Mouse (Mus musculus) CH12.LX (cell line): ENCODE measurements around the gene Macc1. TPM values are rescaled to one million over a fixed set of nuclear protein-coding genes. Genes with fewer than 3 reads are reported as not detected.

Source experiments
- DNase-seq: peaks from one replicate; pipeline ENCODE4 v3.0.0-alpha.2; 2013; ENCODE audit errors: extremely low read depth
- H3K27ac ChIP-seq: 2 replicates; pipeline ENCODE4 v1.5.1; 2012; ENCODE audit warnings: low read depth, mild to moderate bottlenecking, control low read depth, moderate library complexity; ENCODE audit not compliant: insufficient read depth
- H3K27me3 ChIP-seq: replicated peaks from 2 replicates; pipeline ENCODE3; 2012; ENCODE audit warnings: inconsistent platforms
- H3K36me3 ChIP-seq, 2 experiments: replicated peaks in 1 of 2; 2 replicates each; pipeline versions ENCODE3 to v1.6.1; 2012; ENCODE audit warnings: inconsistent platforms in 1 of 2, low read length in 1 of 2, mild to moderate bottlenecking in 1 of 2, mixed read lengths in 1 of 2, moderate library complexity in 1 of 2; ENCODE audit not compliant: control insufficient read depth in 1 of 2, insufficient read depth in 1 of 2
- H3K4me1 ChIP-seq, 2 experiments: 2 replicates each; pipeline ENCODE4 v1.6.1; 2012; ENCODE audit warnings: inconsistent platforms in 1 of 2, moderate library complexity in 1 of 2; ENCODE audit not compliant: insufficient read depth in 2 of 2, control insufficient read depth in 1 of 2
- H3K4me2 ChIP-seq: 2 replicates; pipeline ENCODE4 v1.6.1; 2012; ENCODE audit warnings: low read depth, mild to moderate bottlenecking, control low read depth; ENCODE audit not compliant: poor library complexity, insufficient read depth, severe bottlenecking
- H3K4me3 ChIP-seq, 3 experiments: fragments of 150-350 bp in 1 of 3; sonication (generic) in 1 of 3; replicated peaks in 1 of 3; 2 replicates each; pipeline versions ENCODE3 to v1.5.1; 2011 to 2012; ENCODE audit warnings: low read depth in 2 of 3, low read length in 2 of 3, mild to moderate bottlenecking in 2 of 3, moderate library complexity in 2 of 3, control low read depth in 1 of 3, improper control_type of control experiment in 1 of 3, inconsistent platforms in 1 of 3, mixed read lengths in 1 of 3; ENCODE audit not compliant: poor library complexity in 1 of 3
- H3K79me2 ChIP-seq: replicated peaks from 2 replicates; pipeline ENCODE4 v1.6.1; 2012; ENCODE audit warnings: mild to moderate bottlenecking, moderate library complexity; ENCODE audit not compliant: control insufficient read depth, poor library complexity, insufficient read depth, severe bottlenecking; ENCODE audit errors: extremely low read depth
- H3K9ac ChIP-seq: 2 replicates; pipeline ENCODE4 v1.6.1; 2012; ENCODE audit warnings: low read depth, mild to moderate bottlenecking, control low read depth, moderate library complexity; ENCODE audit not compliant: insufficient read depth
- H3K9me3 ChIP-seq: replicated peaks from 2 replicates; pipeline ENCODE3; 2012; ENCODE audit warnings: low read length, inconsistent platforms, mixed read lengths
- CHD1 ChIP-seq: IDR thresholded peaks from 2 replicates; pipeline ENCODE4 v1.6.1; 2012; ENCODE audit warnings: low read depth, low read length, improper control_type of control experiment, inconsistent platforms
- CHD2 ChIP-seq: IDR thresholded peaks from 2 replicates; pipeline ENCODE4 v1.6.1; 2011; ENCODE audit warnings: low read length, improper control_type of control experiment
- CTCF ChIP-seq, 2 experiments: IDR thresholded peaks in 1 of 2; conservative IDR thresholded peaks in 1 of 2; 2 replicates each; pipeline ENCODE4 v1.5.1; 2011 to 2012; ENCODE audit warnings: low read depth in 2 of 2, low read length in 2 of 2, improper control_type of control experiment in 1 of 2, inconsistent platforms in 1 of 2, mild to moderate bottlenecking in 1 of 2, moderate library complexity in 1 of 2
- E2F4 ChIP-seq: IDR thresholded peaks from 2 replicates; pipeline ENCODE4 v1.6.1; 2011; ENCODE audit warnings: low read depth, low read length, improper control_type of control experiment; ENCODE audit not compliant: insufficient replicate concordance
- ETS1 ChIP-seq: conservative IDR thresholded peaks from 2 replicates; pipeline ENCODE4 v1.6.1; 2012; ENCODE audit warnings: low read depth, mild to moderate bottlenecking, inconsistent platforms, low read length, improper control_type of control experiment, moderate library complexity
- GABPA ChIP-seq: IDR thresholded peaks from 2 replicates; pipeline ENCODE4 v1.6.1; 2012; ENCODE audit warnings: low read depth, low read length, improper control_type of control experiment, inconsistent platforms; ENCODE audit not compliant: insufficient replicate concordance
- HCFC1 ChIP-seq: IDR thresholded peaks from 2 replicates; pipeline ENCODE4 v1.6.1; 2012; ENCODE audit warnings: low read depth, mild to moderate bottlenecking, inconsistent platforms, low read length, improper control_type of control experiment
- IRF4 ChIP-seq: IDR thresholded peaks from 2 replicates; pipeline ENCODE4 v1.6.1; 2014; ENCODE audit warnings: low read depth, mild to moderate bottlenecking, inconsistent platforms, low read length, improper control_type of control experiment
- JUN ChIP-seq: IDR thresholded peaks from 2 replicates; pipeline ENCODE4 v1.6.1; 2011; ENCODE audit warnings: low read depth, mild to moderate bottlenecking, low read length, improper control_type of control experiment, moderate library complexity; ENCODE audit not compliant: insufficient read depth
- KAT2A ChIP-seq: IDR thresholded peaks from 2 replicates; pipeline ENCODE4 v1.6.1; 2012; ENCODE audit warnings: low read length, improper control_type of control experiment, inconsistent platforms; ENCODE audit not compliant: insufficient replicate concordance
- MAX ChIP-seq: IDR thresholded peaks from 2 replicates; pipeline ENCODE4 v1.6.1; 2011; ENCODE audit warnings: low read length, improper control_type of control experiment
- NELFE ChIP-seq: IDR thresholded peaks from 2 replicates; pipeline ENCODE4 v1.6.1; 2011; ENCODE audit warnings: low read depth, low read length, improper control_type of control experiment
- RAD21 ChIP-seq: IDR thresholded peaks from 2 replicates; pipeline ENCODE4 v1.6.1; 2011; ENCODE audit warnings: low read depth, mild to moderate bottlenecking, low read length, improper control_type of control experiment, moderate library complexity
- RCOR1 ChIP-seq: conservative IDR thresholded peaks from 2 replicates; pipeline ENCODE4 v1.6.1; 2012; ENCODE audit warnings: low read depth, mild to moderate bottlenecking, inconsistent platforms, low read length, improper control_type of control experiment
- SMC3 ChIP-seq: IDR thresholded peaks from 2 replicates; pipeline ENCODE4 v1.6.1; 2011; ENCODE audit warnings: low read depth, low read length, improper control_type of control experiment
- TBP ChIP-seq: conservative IDR thresholded peaks from 2 replicates; pipeline ENCODE4 v1.6.1; 2011; ENCODE audit warnings: low read depth, low read length, improper control_type of control experiment
- UBTF ChIP-seq: IDR thresholded peaks from 2 replicates; pipeline ENCODE4 v1.6.1; 2012; ENCODE audit warnings: low read depth, mild to moderate bottlenecking, inconsistent platforms, low read length, improper control_type of control experiment, moderate library complexity
- USF2 ChIP-seq: conservative IDR thresholded peaks from 2 replicates; pipeline ENCODE4 v1.6.1; 2011; ENCODE audit warnings: low read depth, low read length, improper control_type of control experiment
- ZNF384 ChIP-seq: IDR thresholded peaks from 2 replicates; pipeline ENCODE4 v1.6.1; 2012; ENCODE audit warnings: low read depth, low read length, improper control_type of control experiment, inconsistent platforms
- dilution Hi-C: fragments of 300-500 bp; cut with MboI; formaldehyde crosslinking; loops from 2 replicates; pipeline ENCODE4 v1.14.3; 2020; ENCODE audit warnings: low sequenced_read_pairs; ENCODE audit not compliant: extremely low pct_unique_long_range_greater_than_20kb, extremely low pct_ligation_motif_present
- in situ Hi-C: fragments of 300-500 bp; cut with MboI; formaldehyde crosslinking; loops from 3 replicates; pipeline ENCODE4 v1.14.3; 2019; ENCODE audit warnings: low sequenced_read_pairs, low pct_ligation_motif_present, low pct_unique_long_range_greater_than_20kb, mixed read lengths
- polyA plus RNA-seq: library from polyadenylated mRNA; unstranded; fragments of >175 nt; gene quantifications from 2 replicates; pipeline ENCODE4 v1.2.1, GENCODE M21; 2012; ENCODE audit warnings: low read depth; ENCODE audit not compliant: insufficient read length
- total RNA-seq, 2 experiments: library from RNA; depleted of rRNA; stranded (reverse); fragments of 300-350 nt in 1 of 2; fragments of >200 nt in 1 of 2; gene quantifications; 2 replicates each; pipeline ENCODE4 v1.2.3; 2012 to 2014

Gene Macc1
- total and polyA plus RNA-seq, 3 experiments, result 0.04 to 0.19 (median 0.13) TPM

- H3K79me2 ChIP-seq, result no peaks in the 10 kb centered on the region
- no peak overlapping the region for H3K27ac ChIP-seq
- in situ Hi-C loops, result no loop called here
- H3K36me3 ChIP-seq, result no peaks in the 10 kb centered on the region
- no peak overlapping the region for H3K4me2 ChIP-seq
- dilution Hi-C loops, result no loop called here
- H3K4me1 ChIP-seq, result no peaks in the 10 kb centered on the region
- H3K27me3 ChIP-seq, result no peaks in the 10 kb centered on the region
- DNase-seq, result no peak
- no peak overlapping the region for H3K4me3 ChIP-seq
- TF ChIP-seq SMC3 (no peak), MAX (no peak)
- H3K9me3 ChIP-seq, result no peaks in the 10 kb centered on the region
- H3K9ac ChIP-seq, result no peak overlapping the region
Observed at GRCm38 (mm10) chr12:119318799-119319198, 4.7 kb downstream of the Macc1 start.

GRCm38 (mm10) chr12:119325400-119325799 lies 11.3 kb downstream of the Macc1 start:
- H3K4me1 ChIP-seq, result no peaks in the 10 kb centered on the region
- no peak overlapping the region for H3K4me3 ChIP-seq
- H3K27me3 ChIP-seq, result no peaks in the 10 kb centered on the region
- H3K9ac ChIP-seq, result no peak overlapping the region
- TF ChIP-seq NELFE, result no peak
- no peak for TF ChIP-seq CHD2
- peak; percentile 40; the same call in 1 of the 2 replicates for TF ChIP-seq SMC3
- TF ChIP-seq ZNF384, result peak; percentile 69
- TF ChIP-seq RAD21, result peak; percentile 59
- peak in 1 of 2 experiments; percentile 59; a peak in 2 of 4 replicates for TF ChIP-seq CTCF (conservative IDR thresholded peaks at IDR 0.05 in 1 of 2, IDR thresholded peaks at IDR 0.05 in 1 of 2; ENCODE audit: low read depth in 2 of 2, low read length in 2 of 2)
- TF ChIP-seq CHD1, result no peak
- no peaks in the 10 kb centered on the region for H3K9me3 ChIP-seq
- H3K4me2 ChIP-seq, result no peak overlapping the region
- DNase-seq, result peak; percentile 35
- dilution Hi-C loops (no loop called here), in situ Hi-C loops (no loop called here)
- H3K36me3 ChIP-seq, result no peaks in the 10 kb centered on the region
- H3K79me2 ChIP-seq, result no peaks in the 10 kb centered on the region
- no peak overlapping the region for H3K27ac ChIP-seq

GRCm38 (mm10) chr12:119330644-119331043 lies 16.6 kb downstream of the Macc1 start:
- no peak overlapping the region for H3K4me2 ChIP-seq
- H3K4me1 ChIP-seq, result peaks cover 0 to 11% of the 10 kb centered on the region in 2 experiments; a peak in 1 of 4 replicates
- no peak overlapping the region for H3K27ac ChIP-seq
- no peak for DNase-seq
- no peaks in the 10 kb centered on the region for H3K36me3 ChIP-seq
- no peak overlapping the region for H3K4me3 ChIP-seq
- TF ChIP-seq CHD2 (no peak), ETS1 (no peak), IRF4 (no peak), UBTF (no peak), E2F4 (no peak), RCOR1 (no peak), GABPA (no peak), HCFC1 (no peak), JUN (no peak), USF2 (no peak), SMC3 (no peak), MAX (no peak), TBP (no peak), KAT2A (no peak)
- H3K9me3 ChIP-seq, result no peaks in the 10 kb centered on the region
- no peaks in the 10 kb centered on the region for H3K79me2 ChIP-seq
- in situ Hi-C loops, result no loop called here
- no peaks in the 10 kb centered on the region for H3K27me3 ChIP-seq
- dilution Hi-C loops, result no loop called here
- no peak overlapping the region for H3K9ac ChIP-seq
